Mouse (Mus musculus): ENCODE results near the gene Prex1. TPM values are rescaled to one million over a fixed set of nuclear protein-coding genes. Genes with fewer than 3 reads are reported as not detected.

Gene Prex1
- polyA plus RNA-seq, 1 experiment from 2014 or later = 16.9 TPM

GRCm38 (mm10) chr2:166554169-166554505, 159.5 kb downstream of the Prex1 start:
- Histone ChIP-seq H3K4me1 (ENCODE audit: control insufficient read depth, insufficient read depth, low read length) (peaks cover 14% of the 10 kb centered on the region), H3K27me3 (ENCODE audit: control insufficient read depth, insufficient read depth, low read length) (no peaks in the 10 kb centered on the region), H3K9me3 (ENCODE audit: control insufficient read depth, low read length) (no peaks in the 10 kb centered on the region), H3K4me2 (replicated peaks; ENCODE audit: low read depth, low read length) (no peak overlapping the region), H3K36me3 (ENCODE audit: control insufficient read depth, insufficient read depth, low read length) (no peaks in the 10 kb centered on the region), H3K9ac (ENCODE audit: low read depth, low read length) (no peak overlapping the region), H3K27ac (ENCODE audit: low read depth, low read length) (peak overlapping the region; percentile 62; the same call in 1 of the 2 replicates), H3K4me3 (ENCODE audit: low read length) (no peak overlapping the region)
- 69% methylated on average over 11 of the region's 11 CpGs for WGBS
- ATAC-seq (ENCODE audit: low FRiP score, low TSS enrichment) = no peak

DNA sequence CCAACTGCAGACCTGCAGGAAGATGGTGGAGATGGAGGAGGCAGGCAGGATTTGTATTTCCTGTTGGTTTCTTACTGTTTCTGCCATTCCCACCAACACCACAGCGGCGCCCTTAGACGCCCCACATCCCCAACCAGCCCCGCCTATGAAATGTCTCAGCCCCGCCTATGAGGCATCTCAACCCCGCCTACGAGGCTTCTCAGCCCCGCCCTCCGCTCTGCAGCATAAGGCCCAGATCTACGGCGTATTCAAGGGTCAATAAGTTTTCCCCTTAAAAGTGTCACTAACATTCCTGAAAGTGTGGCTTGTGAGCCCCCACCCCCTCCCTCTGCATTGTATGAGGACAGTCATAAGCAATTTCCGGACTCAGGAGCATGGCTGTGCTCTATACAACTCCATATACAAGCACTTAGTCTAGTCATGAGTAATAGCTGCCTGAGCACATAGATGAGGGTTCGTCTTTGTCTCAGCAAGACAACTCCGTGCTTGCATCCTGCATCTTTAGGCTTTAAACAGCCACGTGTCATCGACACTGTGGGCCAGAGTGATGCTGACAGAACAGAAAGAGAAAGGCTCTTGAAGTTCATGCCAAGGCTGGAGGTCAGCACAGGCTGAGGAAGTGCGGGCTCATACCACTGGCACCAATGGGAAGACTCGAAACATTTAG, 160.0 kb downstream of the Prex1 start:
- peak; percentile 65 for ATAC-seq (ENCODE audit: low FRiP score, low TSS enrichment)
- Histone ChIP-seq H3K27me3 (ENCODE audit: control insufficient read depth, insufficient read depth, low read length) (no peaks in the 10 kb centered on the region), H3K36me3 (ENCODE audit: control insufficient read depth, insufficient read depth, low read length) (no peaks in the 10 kb centered on the region), H3K27ac (ENCODE audit: low read depth, low read length) (peak overlapping the region; percentile 62; the same call in 1 of the 2 replicates), H3K9ac (ENCODE audit: low read depth, low read length) (no peak overlapping the region), H3K4me1 (ENCODE audit: control insufficient read depth, insufficient read depth, low read length) (peaks cover 14% of the 10 kb centered on the region), H3K9me3 (ENCODE audit: control insufficient read depth, low read length) (no peaks in the 10 kb centered on the region), H3K4me3 (ENCODE audit: low read length) (no peak overlapping the region), H3K4me2 (replicated peaks; ENCODE audit: low read depth, low read length) (peak overlapping the region; percentile 10; the same call in 1 of the 2 replicates)
- WGBS = 26% methylated on average over 18 of the region's 18 CpGs

- H3K9me3 ChIP-seq (ENCODE audit: control insufficient read depth, low read length) = no peaks in the 10 kb centered on the region
- 70% methylated on average over 6 of the region's 6 CpGs for WGBS
- no peaks in the 10 kb centered on the region for H3K27me3 ChIP-seq (ENCODE audit: control insufficient read depth, insufficient read depth, low read length)
- no peak overlapping the region for H3K27ac ChIP-seq (ENCODE audit: low read depth, low read length)
- no peak for ATAC-seq (ENCODE audit: low FRiP score, low TSS enrichment)
- H3K4me1 ChIP-seq (ENCODE audit: control insufficient read depth, insufficient read depth, low read length) = peaks cover 14% of the 10 kb centered on the region
- no peak overlapping the region; the same call in 1 of the 2 replicates for H3K4me2 ChIP-seq (replicated peaks; ENCODE audit: low read depth, low read length)
- H3K4me3 ChIP-seq (ENCODE audit: low read length) = no peak overlapping the region
- H3K36me3 ChIP-seq (ENCODE audit: control insufficient read depth, insufficient read depth, low read length) = no peaks in the 10 kb centered on the region
- 0 out of 2 replicates have a peak overlapping the region, but pooled peaks have one; percentile 8 for H3K9ac ChIP-seq (ENCODE audit: low read depth, low read length)
Measured at GRCm38 (mm10) chr2:166552657-166553056, 161.0 kb downstream of the Prex1 start.

GRCm38 (mm10) chr2:166551831-166552498, 161.7 kb downstream of the Prex1 start:
- Histone ChIP-seq H3K4me1 (ENCODE audit: control insufficient read depth, insufficient read depth, low read length) (peaks cover 14% of the 10 kb centered on the region), H3K4me2 (replicated peaks; ENCODE audit: low read depth, low read length) (no peak overlapping the region), H3K27me3 (ENCODE audit: control insufficient read depth, insufficient read depth, low read length) (no peaks in the 10 kb centered on the region), H3K27ac (ENCODE audit: low read depth, low read length) (no peak overlapping the region), H3K4me3 (ENCODE audit: low read length) (no peak overlapping the region), H3K9me3 (ENCODE audit: control insufficient read depth, low read length) (no peaks in the 10 kb centered on the region), H3K36me3 (ENCODE audit: control insufficient read depth, insufficient read depth, low read length) (no peaks in the 10 kb centered on the region), H3K9ac (ENCODE audit: low read depth, low read length) (peak overlapping the region; percentile 14; the same call in 1 of the 2 replicates)
- no peak for ATAC-seq (ENCODE audit: low FRiP score, low TSS enrichment)
- 62% methylated on average over 15 of the region's 15 CpGs for WGBS

DNA sequence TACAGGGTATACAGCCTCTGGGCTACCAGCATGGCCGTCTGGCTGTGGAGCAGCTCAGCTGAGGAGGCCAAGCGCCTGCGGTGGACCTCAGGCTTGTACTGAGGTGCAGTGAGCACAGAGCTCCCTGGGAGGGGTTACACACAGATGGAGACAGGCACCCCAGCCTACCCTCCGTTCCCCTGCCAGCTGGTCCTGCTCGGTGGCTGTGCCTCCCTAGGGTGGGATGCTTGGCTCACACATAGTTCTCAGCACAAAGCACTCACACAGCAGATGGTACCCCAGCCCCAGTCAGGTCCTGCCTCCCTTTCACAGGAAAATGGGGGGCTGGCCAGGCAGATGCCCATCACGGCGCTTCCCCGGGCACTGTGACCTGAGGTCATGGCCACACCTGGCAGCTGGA, 163.8 kb downstream of the Prex1 start:
- no peaks in the 10 kb centered on the region for H3K27me3 ChIP-seq (ENCODE audit: control insufficient read depth, insufficient read depth, low read length)
- no peak overlapping the region for H3K27ac ChIP-seq (ENCODE audit: low read depth, low read length)
- WGBS = 74% methylated on average over 8 of the region's 8 CpGs
- no peaks in the 10 kb centered on the region for H3K36me3 ChIP-seq (ENCODE audit: control insufficient read depth, insufficient read depth, low read length)
- ATAC-seq (ENCODE audit: low FRiP score, low TSS enrichment) = no peak
- no peaks in the 10 kb centered on the region for H3K9me3 ChIP-seq (ENCODE audit: control insufficient read depth, low read length)
- peaks cover 29% of the 10 kb centered on the region for H3K4me1 ChIP-seq (ENCODE audit: control insufficient read depth, insufficient read depth, low read length)
- no peak overlapping the region for H3K4me3 ChIP-seq (ENCODE audit: low read length)
- no peak overlapping the region for H3K9ac ChIP-seq (ENCODE audit: low read depth, low read length)
- H3K4me2 ChIP-seq (replicated peaks; ENCODE audit: low read depth, low read length) = no peak overlapping the region

DNA sequence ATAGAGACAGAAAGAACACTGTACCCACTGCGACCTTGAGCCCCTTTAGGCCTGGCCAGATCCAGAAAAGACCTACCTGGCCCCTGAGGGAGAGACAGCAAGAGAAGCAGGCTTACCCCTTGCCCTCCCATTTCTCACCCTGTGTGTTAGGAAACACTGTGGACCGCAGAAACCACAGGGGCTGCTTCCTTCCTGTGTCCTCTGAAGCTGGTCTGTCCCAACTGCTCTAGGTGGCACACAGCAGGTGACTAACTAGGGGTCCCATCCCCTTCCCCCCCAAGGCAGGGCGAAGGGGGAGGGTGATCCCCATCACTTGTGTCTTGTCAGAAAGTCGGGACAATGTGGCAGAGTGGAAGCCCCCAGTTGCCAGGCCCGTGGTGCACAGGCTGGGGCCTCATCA, 164.6 kb downstream of the Prex1 start:
- no peak overlapping the region for H3K27ac ChIP-seq (ENCODE audit: low read depth, low read length)
- ATAC-seq (ENCODE audit: low FRiP score, low TSS enrichment) = no peak
- no peak overlapping the region for H3K4me2 ChIP-seq (replicated peaks; ENCODE audit: low read depth, low read length)
- no peaks in the 10 kb centered on the region for H3K27me3 ChIP-seq (ENCODE audit: control insufficient read depth, insufficient read depth, low read length)
- H3K9me3 ChIP-seq (ENCODE audit: control insufficient read depth, low read length) = no peaks in the 10 kb centered on the region
- WGBS = 74% methylated on average over 5 of the region's 5 CpGs
- no peaks in the 10 kb centered on the region for H3K36me3 ChIP-seq (ENCODE audit: control insufficient read depth, insufficient read depth, low read length)
- no peak overlapping the region for H3K4me3 ChIP-seq (ENCODE audit: low read length)
- no peak overlapping the region for H3K9ac ChIP-seq (ENCODE audit: low read depth, low read length)
- H3K4me1 ChIP-seq (ENCODE audit: control insufficient read depth, insufficient read depth, low read length) = peaks cover 29% of the 10 kb centered on the region

GRCm38 (mm10) chr2:166545580-166545979, 168.1 kb downstream of the Prex1 start:
- peaks cover 29% of the 10 kb centered on the region for H3K4me1 ChIP-seq (ENCODE audit: control insufficient read depth, insufficient read depth, low read length)
- WGBS = 24% methylated on average over 4 of the region's 4 CpGs
- H3K27me3 ChIP-seq (ENCODE audit: control insufficient read depth, insufficient read depth, low read length) = no peaks in the 10 kb centered on the region
- H3K9ac ChIP-seq (ENCODE audit: low read depth, low read length) = peak overlapping the region; percentile 7; the same call in 1 of the 2 replicates
- H3K4me2 ChIP-seq (replicated peaks; ENCODE audit: low read depth, low read length) = peak overlapping the region; percentile 8; the same call in 1 of the 2 replicates
- no peak overlapping the region for H3K4me3 ChIP-seq (ENCODE audit: low read length)
- H3K9me3 ChIP-seq (ENCODE audit: control insufficient read depth, low read length) = no peaks in the 10 kb centered on the region; the same call in 1 of the 2 replicates
- no peaks in the 10 kb centered on the region for H3K36me3 ChIP-seq (ENCODE audit: control insufficient read depth, insufficient read depth, low read length)
- peak; percentile 59 for ATAC-seq (ENCODE audit: low FRiP score, low TSS enrichment)
- peak overlapping the region; percentile 32; the same call in 1 of the 2 replicates for H3K27ac ChIP-seq (ENCODE audit: low read depth, low read length)

GRCm38 (mm10) chr2:166544575-166545251, 168.9 kb downstream of the Prex1 start:
- ATAC-seq (ENCODE audit: low FRiP score, low TSS enrichment) = peak; percentile 50
- Histone ChIP-seq H3K27ac (ENCODE audit: low read depth, low read length) (0 out of 2 replicates have a peak overlapping the region, but pooled peaks have one; percentile 37), H3K36me3 (ENCODE audit: control insufficient read depth, insufficient read depth, low read length) (no peaks in the 10 kb centered on the region), H3K4me1 (ENCODE audit: control insufficient read depth, insufficient read depth, low read length) (peaks cover 24% of the 10 kb centered on the region), H3K9ac (ENCODE audit: low read depth, low read length) (no peak overlapping the region), H3K4me2 (replicated peaks; ENCODE audit: low read depth, low read length) (no peak overlapping the region), H3K9me3 (ENCODE audit: control insufficient read depth, low read length) (no peaks in the 10 kb centered on the region; the same call in 1 of the 2 replicates), H3K4me3 (ENCODE audit: low read length) (no peak overlapping the region), H3K27me3 (ENCODE audit: control insufficient read depth, insufficient read depth, low read length) (no peaks in the 10 kb centered on the region)
- 50% methylated on average over 7 of the region's 7 CpGs for WGBS

Measured in kidney, embryonic 14.5 days (tissue).